In the genomic region with DNA sequence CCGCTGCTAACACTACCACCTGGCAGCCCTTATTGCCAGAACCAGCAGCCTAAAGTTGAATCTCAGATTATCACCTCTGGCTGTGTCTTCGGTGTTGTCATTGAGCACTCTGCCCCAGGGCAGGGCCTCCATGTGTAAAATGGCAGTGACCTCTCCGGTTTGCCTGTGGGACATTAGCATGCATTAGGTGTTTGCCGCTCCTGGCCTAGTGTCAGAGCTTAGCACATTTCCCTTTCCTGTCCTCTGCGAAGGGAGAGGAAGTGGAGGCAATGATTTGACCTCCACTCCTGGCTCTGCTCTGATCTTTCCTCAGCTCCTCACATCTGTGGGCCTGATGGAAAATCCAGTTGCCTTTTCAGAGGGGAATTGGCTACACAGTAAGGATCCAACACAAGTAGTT, we compare ENCODE assay signal across 16 mouse cellular contexts. TPM values are rescaled to one million over a fixed set of nuclear protein-coding genes. Genes with fewer than 3 reads are reported as not detected.
A peak's percentile ranks its signal among the peaks of the same experiment; 100 is the strongest.
DNase-seq lines count a peak whose midpoint lies in the region; ATAC-seq and TF ChIP-seq lines count a peak whose summit lies in the region.
"Had no signal": no experiment of that assay in that cellular context is flagged by ENCODE, and none has a peak within 500 bp of the region (broad histone marks: within the 10 kb centered on the region; RNA-seq: fewer than 3 reads in every experiment).

No protein-coding gene starts in this region.

- no peak for TF ChIP-seq EP300 in heart, postnatal 0 days (IDR thresholded peaks at IDR 0.05; ENCODE audit: low read depth)

- no peak overlapping the region for H3K9ac ChIP-seq in heart, postnatal 0 days (replicated peaks; ENCODE audit: low read depth, low read length)
- no peak overlapping the region for H3K9ac ChIP-seq in liver, adult 2 months (ENCODE audit: low read depth, low read length)
- H3K9ac ChIP-seq: midbrain, embryonic 15.5 days had no signal

- intact Hi-C loops in heart, postnatal 14 days (cut with DNase I) = loop anchor here (2.0 kb wide), 1 partner anchor 19 kb away; no protein-coding TSS in a partner anchor

- no peak for TF ChIP-seq CTCF in heart, postnatal 0 days (IDR thresholded peaks at IDR 0.05; ENCODE audit: low read depth)
- TF ChIP-seq CTCF in liver, adult 2 months (IDR thresholded peaks at IDR 0.05; ENCODE audit: low read depth, low read length) = no peak

- TF ChIP-seq POLR2A in liver, adult 2 months (IDR thresholded peaks at IDR 0.05; ENCODE audit: extremely low read depth, insufficient read depth, low read length) = no peak

- peak overlapping the region; percentile 51; the same call in 1 of the 2 replicates for H3K27ac ChIP-seq in heart, postnatal 0 days (ENCODE audit: low read depth)
- H3K27ac ChIP-seq in liver, adult 2 months (replicated peaks; ENCODE audit: insufficient read depth, low read depth, low read length) = peak overlapping the region; percentile 85
- peak overlapping the region; percentile 60 for H3K27ac ChIP-seq in macrophage

- H3K9me3 ChIP-seq in heart, postnatal 0 days (replicated peaks; ENCODE audit: control insufficient read depth, low read length) = no peaks in the 10 kb centered on the region
- H3K9me3 ChIP-seq: midbrain, embryonic 15.5 days had no signal

- H3K4me1 ChIP-seq in heart, postnatal 0 days (ENCODE audit: control insufficient read depth, insufficient read depth) = peaks cover 51% of the 10 kb centered on the region
- H3K4me1 ChIP-seq in liver, adult 2 months (ENCODE audit: control insufficient read depth, insufficient read depth, low read length) = peaks cover 54% of the 10 kb centered on the region

- WGBS in heart, postnatal 0 days = 64% methylated on average over 5 of the region's 5 CpGs
- WGBS in liver, adult 2 months = 10% methylated on average over 5 of the region's 5 CpGs
- 57% methylated on average over 5 of the region's 5 CpGs for WGBS in macrophage (ENCODE audit: missing documents)

- peak; percentile 26 to 71 for DNase-seq in adrenal gland, adult (ENCODE audit: inconsistent age in 2 of 2, low spot score in 1 of 2)
- DNase-seq in adrenal gland, adult 18-20 months (ENCODE audit: low spot score in 2 of 2) = no peak
- DNase-seq in heart, postnatal 0 days (ENCODE audit: low spot score) = no peak
- no peak for DNase-seq in heart, postnatal 14 days
- peak; percentile 91 for DNase-seq in liver, adult 2 months (ENCODE audit: extremely low read depth, low read depth, low spot score)
- DNase-seq in liver = no peak
- DNase-seq in cerebellum, adult 11 months = no peak
- DNase-seq: adrenal gland, adult 2 months; cerebellum, adult 9-11 months; kidney, adult 8-10 months; lung, adult 2 months; thymus, postnatal 4 days had no signal

- no peak for ATAC-seq in heart, postnatal 0 days (ENCODE audit: insufficient read depth, low read depth)
- ATAC-seq: midbrain, embryonic 15.5 days had no signal

- peaks cover 26% of the 10 kb centered on the region for H3K36me3 ChIP-seq in heart, postnatal 0 days (replicated peaks; ENCODE audit: control insufficient read depth, insufficient read depth, low read length)
- H3K36me3 ChIP-seq in liver, adult 2 months (ENCODE audit: control insufficient read depth, insufficient read depth, low read length) = peaks cover 2% of the 10 kb centered on the region; the same call in 1 of the 2 replicates
- H3K36me3 ChIP-seq in macrophage (ENCODE audit: inconsistent target) = peaks cover 25% of the 10 kb centered on the region; the same call in 1 of the 2 replicates

- H3K27me3 ChIP-seq in heart, postnatal 0 days (ENCODE audit: control insufficient read depth, insufficient read depth, low read length) = no peaks in the 10 kb centered on the region
- no peaks in the 10 kb centered on the region for H3K27me3 ChIP-seq in liver, adult 2 months (ENCODE audit: control insufficient read depth, insufficient read depth, low read length)
- H3K27me3 ChIP-seq: midbrain, embryonic 15.5 days had no signal

- H3K4me3 ChIP-seq in heart, postnatal 0 days (ENCODE audit: low read depth, low read length) = no peak overlapping the region
- no peak overlapping the region for H3K4me3 ChIP-seq in liver, adult 2 months (ENCODE audit: insufficient read depth, low read depth, low read length)
- H3K4me3 ChIP-seq in macrophage (ENCODE audit: inconsistent target) = no peak overlapping the region
- H3K4me3 ChIP-seq: erythroblast, embryonic 14.5 days; midbrain, embryonic 15.5 days had no signal

- H3K79me2 ChIP-seq in liver, adult 2 months (ENCODE audit: control insufficient read depth, insufficient read depth, low read length) = peaks cover 19% of the 10 kb centered on the region; the same call in 1 of the 2 replicates
- H3K79me2 ChIP-seq in macrophage (ENCODE audit: inconsistent target) = peaks cover 100% of the 10 kb centered on the region

- no peak overlapping the region for H3K4me2 ChIP-seq in heart, postnatal 0 days (ENCODE audit: low read depth, low read length)
- H3K4me2 ChIP-seq: midbrain, embryonic 15.5 days had no signal

RNA-seq across cellular contexts. Expression of a gene that starts 20.7 kb away (rescaled TPM):
- 1 to 10 TPM; 3.7 to 4.0 TPM for total RNA-seq in adrenal gland, adult 18-20 months (2021)
- total RNA-seq in heart, postnatal 0 days (2014; rRNA removed; ENCODE audit: low replicate concordance) = 0.23 and 1.4 TPM in 2 replicates
- polyA plus RNA-seq in heart, postnatal 0 days (2015; fragmentation: Nextera tagmentation; extraction: Ambion mirVana) = 0.97 and 1.6 TPM in 2 replicates
- 1 to 10 TPM in 1 of 2 experiments, under 1 TPM in 1; 0.95 to 1.1 TPM for total RNA-seq in heart, postnatal 14 days (2021)
- 0.09 and 0.27 TPM in 2 replicates for total RNA-seq in liver, adult 2 months (2014; rRNA removed)
- 0.14 and 0.29 TPM in 2 replicates for polyA plus RNA-seq in liver, adult 2 months (2012; rRNA removed)
- 1 to 10 TPM in 5 of 26 experiments, under 1 TPM in 9, not detected in 12; 0.37 to 2.5 (median 0.74) TPM for total RNA-seq in macrophage (2018; cell fraction: chromatin; rRNA removed)
- total RNA-seq in macrophage (2018; cell fraction: cytosol; rRNA removed) = 1 to 10 TPM in 7 of 26 experiments, under 1 TPM in 19; 0.44 to 1.3 (median 0.86) TPM
- 1 to 10 TPM in 6 of 26 experiments, under 1 TPM in 13, not detected in 7; 0.23 to 3.6 (median 0.78) TPM for total RNA-seq in macrophage (2018; cell fraction: nucleus; rRNA removed)
- polyA plus RNA-seq in macrophage (2018) = 0.68 to 1.1 TPM (median 0.72 TPM) in 3 replicates
- polyA plus RNA-seq: erythroblast, embryonic 14.5 days had no signal

RNA-seq across cellular contexts. Expression of a gene that starts 21.1 kb away (rescaled TPM):
- total RNA-seq in adrenal gland, adult 18-20 months (2021) = 100 to 1,000 TPM in 1 of 2 experiments, 10 to 100 TPM in 1; 94.0 to 145 TPM
- 34.2 and 45.7 TPM in 2 replicates for total RNA-seq in heart, postnatal 0 days (2014; rRNA removed; ENCODE audit: low replicate concordance)
- polyA plus RNA-seq in heart, postnatal 0 days (2015; fragmentation: Nextera tagmentation; extraction: Ambion mirVana) = 26.5 and 27.8 TPM in 2 replicates
- 10 to 100 TPM; 47.8 to 49.6 TPM for total RNA-seq in heart, postnatal 14 days (2021)
- 23.3 and 33.3 TPM in 2 replicates for total RNA-seq in liver, adult 2 months (2014; rRNA removed)
- 80.5 and 85.4 TPM in 2 replicates for polyA plus RNA-seq in liver, adult 2 months (2012; rRNA removed)
- 100 to 1,000 TPM in 24 of 26 experiments, 10 to 100 TPM in 2; 72.2 to 414 (median 208) TPM for total RNA-seq in macrophage (2018; cell fraction: chromatin; rRNA removed)
- total RNA-seq in macrophage (2018; cell fraction: cytosol; rRNA removed) = 100 to 1,000 TPM; 171 to 234 (median 210) TPM
- 100 to 1,000 TPM in 25 of 26 experiments, 10 to 100 TPM in 1; 82.4 to 238 (median 191) TPM for total RNA-seq in macrophage (2018; cell fraction: nucleus; rRNA removed)
- 151 to 499 TPM (median 254 TPM) in 3 replicates for polyA plus RNA-seq in macrophage (2018)

RNA-seq across cellular contexts. Expression of a gene that starts 37.7 kb away (rescaled TPM):
- total RNA-seq in adrenal gland, adult 18-20 months (2021) = 100 to 1,000 TPM; 830 to 834 TPM
- total RNA-seq in heart, postnatal 0 days (2014; rRNA removed; ENCODE audit: low replicate concordance) = 192 and 208 TPM in 2 replicates
- polyA plus RNA-seq in heart, postnatal 0 days (2015; fragmentation: Nextera tagmentation; extraction: Ambion mirVana) = 394 and 409 TPM in 2 replicates
- total RNA-seq in heart, postnatal 14 days (2021) = 100 to 1,000 TPM; 503 to 533 TPM
- 240 and 283 TPM in 2 replicates for total RNA-seq in liver, adult 2 months (2014; rRNA removed)
- polyA plus RNA-seq in liver, adult 2 months (2012; rRNA removed) = 68.5 and 71.4 TPM in 2 replicates
- 100 to 1,000 TPM; 108 to 477 (median 140) TPM for total RNA-seq in macrophage (2018; cell fraction: chromatin; rRNA removed)
- 1,000 to 10,000 TPM in 6 of 26 experiments, 100 to 1,000 TPM in 20; 449 to 1,138 (median 724) TPM for total RNA-seq in macrophage (2018; cell fraction: cytosol; rRNA removed)
- 100 to 1,000 TPM; 131 to 371 (median 177) TPM for total RNA-seq in macrophage (2018; cell fraction: nucleus; rRNA removed)
- 992 to 1,238 TPM (median 1,231 TPM) in 3 replicates for polyA plus RNA-seq in macrophage (2018)

RNA-seq across cellular contexts. Expression of a gene that starts 44.2 kb away (rescaled TPM):
- total RNA-seq in adrenal gland, adult 18-20 months (2021) = not detected
- not detected in 2 replicates for total RNA-seq in heart, postnatal 0 days (2014; rRNA removed; ENCODE audit: low replicate concordance)
- not detected in 2 replicates for polyA plus RNA-seq in heart, postnatal 0 days (2015; fragmentation: Nextera tagmentation; extraction: Ambion mirVana)
- total RNA-seq in heart, postnatal 14 days (2021) = under 1 TPM in 1 of 2 experiments, not detected in 1; 0.65 TPM
- not detected in 2 replicates for total RNA-seq in liver, adult 2 months (2014; rRNA removed)
- polyA plus RNA-seq in liver, adult 2 months (2012; rRNA removed) = not detected in 2 replicates
- total RNA-seq in macrophage (2018; cell fraction: chromatin; rRNA removed) = 1 to 10 TPM in 8 of 26 experiments, not detected in 18; 1.5 to 2.2 (median 2.0) TPM
- total RNA-seq in macrophage (2018; cell fraction: cytosol; rRNA removed) = not detected
- 1 to 10 TPM in 3 of 26 experiments, not detected in 23; 1.2 to 1.8 (median 1.4) TPM for total RNA-seq in macrophage (2018; cell fraction: nucleus; rRNA removed)
- not detected in 3 replicates for polyA plus RNA-seq in macrophage (2018)
- polyA plus RNA-seq: adrenal gland, adult 2 months; erythroblast, embryonic 14.5 days; stomach, embryonic 16.5 days had no signal

RNA-seq across cellular contexts. Expression of a gene that starts 53.6 kb away (rescaled TPM):
- 10 to 100 TPM; 18.2 to 21.1 TPM for total RNA-seq in adrenal gland, adult 18-20 months (2021)
- total RNA-seq in heart, postnatal 0 days (2014; rRNA removed; ENCODE audit: low replicate concordance) = 3.2 and 3.5 TPM in 2 replicates
- 7.7 and 8.2 TPM in 2 replicates for polyA plus RNA-seq in heart, postnatal 0 days (2015; fragmentation: Nextera tagmentation; extraction: Ambion mirVana)
- total RNA-seq in heart, postnatal 14 days (2021) = 10 to 100 TPM in 1 of 2 experiments, 1 to 10 TPM in 1; 8.9 to 10.6 TPM
- total RNA-seq in liver, adult 2 months (2014; rRNA removed) = 5.8 and 6.8 TPM in 2 replicates
- polyA plus RNA-seq in liver, adult 2 months (2012; rRNA removed) = 6.2 and 6.3 TPM in 2 replicates
- total RNA-seq in macrophage (2018; cell fraction: chromatin; rRNA removed) = 10 to 100 TPM; 37.3 to 76.4 (median 49.9) TPM
- 10 to 100 TPM; 18.8 to 25.0 (median 21.2) TPM for total RNA-seq in macrophage (2018; cell fraction: cytosol; rRNA removed)
- 10 to 100 TPM; 24.8 to 40.9 (median 32.6) TPM for total RNA-seq in macrophage (2018; cell fraction: nucleus; rRNA removed)
- 16.4 to 22.4 TPM (median 16.9 TPM) in 3 replicates for polyA plus RNA-seq in macrophage (2018)

Comparison
In these comparisons a context has a peak if more than half of its experiments do, and no peak if none do; other contexts are left out.
1. DNase-seq: peak in adrenal gland, adult (2 of 2) and liver, adult 2 months (single experiment); none in adrenal gland, adult 18-20 months (0 of 2), heart, postnatal 0 days (single experiment), heart, postnatal 14 days (0 of 2), liver (single experiment) and cerebellum, adult 11 months (single experiment).
2. Peak in every context shown above with its lines, with median percentiles within 50 percentile points of each other: H3K27ac ChIP-seq.